Mouse (Mus musculus): ENCODE results near the gene Vopp1.

DNA sequence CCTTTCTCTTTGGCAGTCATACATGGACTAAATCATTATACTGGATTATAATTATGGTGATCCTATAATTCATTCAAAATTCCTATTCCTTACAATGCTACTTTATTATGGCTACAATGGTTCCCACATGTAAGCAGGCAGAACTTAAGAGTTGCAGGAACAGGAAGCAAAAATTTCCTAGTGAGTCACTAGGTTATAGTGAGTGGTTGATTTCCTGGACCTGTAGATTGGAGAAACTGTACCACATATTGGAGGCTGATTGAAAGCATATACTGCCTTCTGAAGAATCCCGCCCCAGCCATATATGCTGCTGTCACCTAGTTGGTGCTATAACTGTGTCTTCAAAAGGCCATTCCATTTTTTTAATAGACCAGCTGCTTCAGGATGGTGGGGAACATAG lies 82.2 kb downstream of the Vopp1 start:
- TF ChIP-seq EP300 (IDR thresholded peaks at IDR 0.05; ENCODE audit: low read depth) (no peak), CTCF (IDR thresholded peaks at IDR 0.05; ENCODE audit: low read depth) (no peak)
